Mouse (Mus musculus) lung, postnatal 0 days (tissue): ENCODE measurements at regions not wholly inside any gene's neighbourhood (a gene's known extent, or its start where the extent isn't known, plus 50 kb on each side); places are given as distances from the start of the nearest gene placed in this dataset.

ENCODE experiments used
- CTCF ChIP-seq: IDR thresholded peaks from 2 replicates; pipeline ENCODE4 v1.5.1; 2016; ENCODE audit warnings: antibody characterized with exemption, mild to moderate bottlenecking
- EP300 ChIP-seq: IDR thresholded peaks from 2 replicates; pipeline ENCODE4 v1.6.1; 2016; ENCODE audit warnings: antibody characterized with exemption, mild to moderate bottlenecking, control low read depth

- TF ChIP-seq CTCF (no peak), EP300 (no peak)
Observed at GRCm38 (mm10) chr1:47076423-47076822, 183.8 kb upstream of the Slc39a10 start.
